Mouse (Mus musculus) cerebellum, adult 11 months (tissue): ENCODE measurements around the gene Rbbp4.

Experiments used
- DNase-seq: peaks from one replicate; pipeline ENCODE4 v3.0.0; 2022

Rbbp4 gene

GRCm38 (mm10) chr4:129289671-129290070 is 45.5 kb downstream of the Rbbp4 start:
- no peak for DNase-seq

GRCm38 (mm10) chr4:129288067-129288466 is 47.1 kb downstream of the Rbbp4 start:
- no peak for DNase-seq

- DNase-seq = no peak
Observed at GRCm38 (mm10) chr4:129287472-129287981, 47.6 kb downstream of the Rbbp4 start, which contains the start of gene Sync. TSS of gene Sync (plus strand) at chr4:129287617.

DNA sequence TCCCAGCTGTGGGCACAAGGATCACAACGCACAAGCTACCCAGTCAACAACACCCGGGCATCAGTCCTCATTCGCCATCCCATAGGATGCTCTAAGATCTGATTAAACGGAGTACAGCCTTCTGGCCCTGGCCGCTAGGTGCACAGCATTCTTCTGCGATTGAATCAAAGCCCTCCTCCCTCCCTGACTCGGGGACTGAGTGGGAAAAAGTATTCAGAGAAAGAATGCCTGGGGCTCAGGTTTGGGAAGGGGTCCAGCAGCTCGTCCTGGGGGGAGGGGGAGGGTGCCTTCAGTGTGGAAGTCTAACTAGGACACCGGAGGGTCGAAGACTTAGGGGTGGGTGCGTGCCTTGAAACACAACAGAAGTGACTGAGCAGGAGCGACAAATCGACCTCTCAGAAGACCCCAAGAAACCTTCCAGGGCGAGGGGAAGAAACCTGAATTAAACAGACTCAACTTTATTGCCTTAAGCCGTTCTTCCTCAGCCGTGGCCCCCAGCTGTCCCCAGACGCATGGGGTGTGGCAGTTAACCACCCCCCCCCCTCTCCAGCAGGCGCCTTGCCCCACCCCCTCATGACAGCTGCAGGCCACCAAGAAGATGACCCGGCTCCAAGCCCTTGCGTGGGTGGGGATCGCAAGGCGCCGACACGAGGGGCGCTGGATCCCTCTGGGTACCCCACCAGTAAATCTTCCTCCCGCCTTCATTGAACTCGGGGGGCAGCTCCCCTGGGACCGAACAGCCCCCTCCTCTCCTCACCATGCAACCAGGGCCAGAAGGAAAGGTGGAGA is 48.3 kb downstream of the Rbbp4 start:
- no peak for DNase-seq

- no peak for DNase-seq
Observed at GRCm38 (mm10) chr4:129286001-129286682, 49.0 kb downstream of the Rbbp4 start.

DNA sequence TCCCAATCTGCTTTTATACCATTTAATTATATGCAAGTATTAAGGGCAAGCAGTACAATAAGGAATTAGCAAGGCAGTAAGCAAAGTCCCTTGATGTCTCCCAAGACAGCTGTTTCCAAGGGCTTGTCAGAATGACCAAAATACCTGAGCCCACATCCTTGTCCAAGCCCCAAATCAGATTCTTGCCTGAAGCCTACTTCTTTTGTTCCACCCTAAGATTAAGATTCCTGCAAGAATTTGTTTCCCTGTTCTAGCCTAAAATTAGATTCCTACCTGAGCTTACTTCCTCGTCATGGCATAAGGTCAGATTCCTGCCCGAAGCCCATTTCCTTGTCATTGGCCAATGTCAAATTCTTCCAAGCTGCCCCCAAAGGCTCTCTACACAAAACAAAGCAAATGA is 50.5 kb downstream of the Rbbp4 start:
- DNase-seq = no peak

DNA sequence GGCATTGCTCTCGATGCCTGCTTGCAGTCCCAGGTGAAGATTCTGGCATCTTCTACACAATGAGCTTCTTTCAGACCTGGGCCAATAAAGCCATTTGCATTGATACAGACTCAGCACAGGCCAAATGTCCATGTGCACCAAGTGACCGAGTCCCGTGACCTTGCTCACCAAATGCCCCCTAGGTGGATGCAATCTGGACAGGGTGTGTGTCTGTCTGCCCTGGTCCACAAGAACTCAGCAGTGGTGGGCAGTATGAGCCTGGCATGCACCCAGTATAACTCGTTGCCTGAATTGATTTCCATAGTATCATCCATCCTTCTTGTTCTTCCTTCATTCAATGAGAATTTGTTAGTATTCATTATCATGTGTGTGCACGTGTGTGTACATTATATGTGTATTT is 51.9 kb downstream of the Rbbp4 start:
- no peak for DNase-seq

GRCm38 (mm10) chr4:129282786-129283185 is 52.4 kb downstream of the Rbbp4 start:
- DNase-seq = no peak

GRCm38 (mm10) chr4:129276453-129276865 is 58.7 kb downstream of the Rbbp4 start:
- DNase-seq = peak; percentile 97

DNA sequence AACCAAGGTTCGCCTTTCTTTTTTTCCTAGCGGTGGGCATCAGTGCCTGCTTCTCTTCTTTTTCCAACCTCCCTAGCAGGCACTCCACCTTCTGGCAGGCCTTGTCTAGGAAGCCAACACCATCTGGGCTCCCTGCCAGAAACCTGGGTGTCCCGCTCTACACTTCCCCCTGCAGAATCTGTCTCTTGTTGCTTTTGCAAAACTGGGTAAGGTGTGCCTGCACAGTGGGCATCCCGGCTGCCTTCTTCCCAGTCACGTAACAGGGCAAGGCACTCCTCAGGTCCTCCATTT is 62.5 kb downstream of the Rbbp4 start:
- DNase-seq = peak; percentile 90

- no peak for DNase-seq
Observed at GRCm38 (mm10) chr4:129271991-129272755, 63.0 kb downstream of the Rbbp4 start.

- DNase-seq = no peak
Observed at GRCm38 (mm10) chr4:129268698-129269097, 66.5 kb downstream of the Rbbp4 start.

GRCm38 (mm10) chr4:129266821-129267220 is 68.3 kb downstream of the Rbbp4 start:
- DNase-seq = no peak

GRCm38 (mm10) chr4:129266191-129266590 is 69.0 kb downstream of the Rbbp4 start:
- DNase-seq = no peak

- DNase-seq = peak; percentile 53
Observed at GRCm38 (mm10) chr4:129263225-129264021, 71.7 kb downstream of the Rbbp4 start.

DNA sequence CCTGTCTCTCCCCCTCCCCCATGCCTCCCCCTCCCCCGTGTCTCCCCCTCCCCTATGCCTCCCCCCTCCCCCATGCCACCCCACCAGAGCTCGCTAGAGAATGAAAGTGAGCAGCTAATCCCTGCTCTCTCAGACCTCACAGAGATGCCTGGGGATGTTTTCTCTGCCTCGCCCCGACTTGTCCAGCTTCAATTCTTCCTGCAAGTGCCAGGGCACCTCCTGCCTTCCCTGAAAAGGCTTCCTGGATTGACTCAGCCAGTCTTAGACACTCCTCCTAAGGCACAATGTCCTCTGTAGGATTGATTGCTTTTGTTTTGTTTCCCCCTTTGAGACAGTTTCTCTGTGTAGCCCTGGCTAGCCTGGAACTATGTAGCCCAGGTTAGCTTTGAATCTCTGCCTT is 74.0 kb downstream of the Rbbp4 start, which contains the start of gene C77080:
Gene C77080, minus strand, starts transcription at position 209 of the 400 bp plus-strand sequence.
- no peak for DNase-seq

DNA sequence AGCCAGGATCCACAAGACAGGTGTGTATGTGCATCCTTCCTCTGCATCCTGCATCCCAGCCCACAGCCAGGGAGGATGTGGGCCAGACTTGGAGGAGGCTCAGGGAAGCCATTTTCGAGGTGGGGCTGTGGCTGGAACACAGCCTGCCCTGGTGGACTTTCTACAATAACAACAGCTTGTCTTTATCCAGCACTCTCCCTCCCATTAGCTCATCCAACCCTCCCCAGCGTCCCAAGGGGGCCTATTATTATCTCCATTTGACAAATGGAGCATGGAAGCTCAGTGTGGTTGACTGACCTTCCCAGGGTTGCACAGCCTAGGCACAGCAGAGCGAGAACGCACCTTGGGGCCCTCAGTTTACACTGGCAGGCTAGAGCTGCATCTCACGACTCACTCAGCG is 74.5 kb downstream of the Rbbp4 start:
- no peak for DNase-seq

GRCm38 (mm10) chr4:129259101-129259500 is 76.1 kb downstream of the Rbbp4 start:
- no peak for DNase-seq
